Mouse (Mus musculus): ENCODE results near the gene Cpa1.

DNA sequence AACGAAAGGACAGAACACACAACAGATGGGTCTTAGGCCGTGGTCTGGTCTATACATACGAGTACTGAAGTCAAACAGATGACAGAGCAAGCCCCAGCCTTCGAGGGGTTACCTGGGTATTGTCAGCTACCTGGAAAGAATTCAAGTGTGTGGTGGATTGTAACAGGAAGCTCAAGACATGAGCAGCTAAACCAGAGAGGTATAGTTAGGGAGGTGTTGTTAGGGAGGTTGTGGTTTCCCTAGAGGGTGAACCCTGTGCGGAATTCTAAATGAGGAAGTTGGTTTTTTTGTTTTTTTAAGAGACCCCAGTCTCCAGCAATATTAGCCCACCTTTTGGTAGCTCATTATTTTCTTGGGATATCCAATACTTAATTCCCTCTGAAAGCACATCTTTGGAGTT, 33.3 kb upstream of the Cpa1 start:
- no peak for TF ChIP-seq POLR2A (IDR thresholded peaks at IDR 0.05; ENCODE audit: control insufficient read depth, low read depth, low read length)
- TF ChIP-seq CTCF (IDR thresholded peaks at IDR 0.05; ENCODE audit: control insufficient read depth, insufficient read depth, insufficient replicate concordance, low read depth, low read length), result no peak
